Mouse (Mus musculus): ENCODE measurements at regions not wholly inside any gene's neighbourhood (a gene's known extent, or its start where the extent isn't known, plus 50 kb on each side); places are given as distances from the start of the nearest gene placed in this dataset.

- H3K4me3 ChIP-seq = no peak overlapping the region
- H3K27me3 ChIP-seq (ENCODE audit: control insufficient read depth, insufficient read depth, insufficient read length) = no peaks in the 10 kb centered on the region
- TF ChIP-seq TCF12 (IDR thresholded peaks at IDR 0.05; ENCODE audit: insufficient read depth, poor library complexity, severe bottlenecking) = no peak
- no peak for TF ChIP-seq REST (IDR thresholded peaks at IDR 0.05; ENCODE audit: insufficient read depth, insufficient read length)
- no peak for TF ChIP-seq SRF (IDR thresholded peaks at IDR 0.05; ENCODE audit: control insufficient read depth, insufficient read length, low read depth)
- TF ChIP-seq MYOG (IDR thresholded peaks at IDR 0.05; ENCODE audit: control insufficient read depth in 1 of 3, insufficient read depth in 1 of 3, insufficient read length in 2 of 3, low read depth in 2 of 3) = no peak
- no peak for TF ChIP-seq POLR2AphosphoS2 (IDR thresholded peaks at IDR 0.05; ENCODE audit: insufficient read length, low read depth)
- TF ChIP-seq TCF3 (IDR thresholded peaks at IDR 0.05; ENCODE audit: insufficient read length, low read depth) = no peak
- no peak for TF ChIP-seq E2F4 (IDR thresholded peaks at IDR 0.05; ENCODE audit: insufficient read depth)
- TF ChIP-seq CEBPB (IDR thresholded peaks at IDR 0.05; ENCODE audit: insufficient read depth, poor library complexity, severe bottlenecking) = no peak
- no peak for TF ChIP-seq POLR2A (IDR thresholded peaks at IDR 0.05; ENCODE audit: insufficient read length, low read depth)
- TF ChIP-seq MYOD1 (IDR thresholded peaks at IDR 0.05; ENCODE audit: control insufficient read depth in 1 of 3, insufficient read length in 2 of 3, low read depth in 2 of 3) = no peak
- no peak for TF ChIP-seq USF1 (IDR thresholded peaks at IDR 0.05; ENCODE audit: low read depth)
- TF ChIP-seq MAX (IDR thresholded peaks at IDR 0.05; ENCODE audit: low read depth) = no peak
- no peaks in the 10 kb centered on the region for H3K36me3 ChIP-seq (ENCODE audit: control insufficient read depth, insufficient read depth)
- no peak overlapping the region for H3K4me2 ChIP-seq (ENCODE audit: low read depth)
- H3ac ChIP-seq (ENCODE audit: control insufficient read depth, insufficient read length) = no peak overlapping the region
- no peaks in the 10 kb centered on the region for H3K79me2 ChIP-seq (ENCODE audit: control insufficient read depth, insufficient read depth)
These were observed 145.7 kb upstream of the Cdh5 start for GRCm38 (mm10) chr8:103955568-103956260.

GRCm38 (mm10) chr8:103964293-103964918 is 137.0 kb upstream of the Cdh5 start:
- H3K36me3 ChIP-seq (ENCODE audit: control insufficient read depth, insufficient read depth) = no peaks in the 10 kb centered on the region
- no peak overlapping the region for H3ac ChIP-seq (ENCODE audit: control insufficient read depth, insufficient read length)
- H3K4me3 ChIP-seq = no peak overlapping the region
- TF ChIP-seq CEBPB (IDR thresholded peaks at IDR 0.05; ENCODE audit: insufficient read depth, poor library complexity, severe bottlenecking) (no peak), TCF3 (IDR thresholded peaks at IDR 0.05; ENCODE audit: insufficient read length, low read depth) (no peak), MYOG (IDR thresholded peaks at IDR 0.05; ENCODE audit: control insufficient read depth in 1 of 3, insufficient read depth in 1 of 3, insufficient read length in 2 of 3, low read depth in 2 of 3) (no peak), POLR2A (IDR thresholded peaks at IDR 0.05; ENCODE audit: insufficient read length, low read depth) (no peak), TCF12 (IDR thresholded peaks at IDR 0.05; ENCODE audit: insufficient read depth, poor library complexity, severe bottlenecking) (no peak), E2F4 (IDR thresholded peaks at IDR 0.05; ENCODE audit: insufficient read depth) (no peak), MAX (IDR thresholded peaks at IDR 0.05; ENCODE audit: low read depth) (no peak), MYOD1 (IDR thresholded peaks at IDR 0.05; ENCODE audit: control insufficient read depth in 1 of 3, insufficient read length in 2 of 3, low read depth in 2 of 3) (no peak), USF1 (IDR thresholded peaks at IDR 0.05; ENCODE audit: low read depth) (no peak), POLR2AphosphoS2 (IDR thresholded peaks at IDR 0.05; ENCODE audit: insufficient read length, low read depth) (no peak), REST (IDR thresholded peaks at IDR 0.05; ENCODE audit: insufficient read depth, insufficient read length) (no peak), SRF (IDR thresholded peaks at IDR 0.05; ENCODE audit: control insufficient read depth, insufficient read length, low read depth) (no peak)
- no peaks in the 10 kb centered on the region for H3K27me3 ChIP-seq (ENCODE audit: control insufficient read depth, insufficient read depth, insufficient read length)
- no peak overlapping the region for H3K4me2 ChIP-seq (ENCODE audit: low read depth)
- H3K79me2 ChIP-seq (ENCODE audit: control insufficient read depth, insufficient read depth) = no peaks in the 10 kb centered on the region

GRCm38 (mm10) chr8:103969929-103970328 is 131.5 kb upstream of the Cdh5 start:
- H3K36me3 ChIP-seq (ENCODE audit: control insufficient read depth, insufficient read depth) = no peaks in the 10 kb centered on the region
- H3K79me2 ChIP-seq (ENCODE audit: control insufficient read depth, insufficient read depth) = no peaks in the 10 kb centered on the region
- H3ac ChIP-seq (ENCODE audit: control insufficient read depth, insufficient read length) = no peak overlapping the region
- H3K27me3 ChIP-seq (ENCODE audit: control insufficient read depth, insufficient read depth, insufficient read length) = no peaks in the 10 kb centered on the region
- no peak overlapping the region for H3K4me3 ChIP-seq
- no peak for TF ChIP-seq POLR2A (IDR thresholded peaks at IDR 0.05; ENCODE audit: insufficient read length, low read depth)
- no peak overlapping the region for H3K4me2 ChIP-seq (ENCODE audit: low read depth)

- H3K27me3 ChIP-seq (ENCODE audit: control insufficient read depth, insufficient read depth, insufficient read length) = no peaks in the 10 kb centered on the region
- no peak overlapping the region for H3ac ChIP-seq (ENCODE audit: control insufficient read depth, insufficient read length)
- no peak overlapping the region for H3K4me2 ChIP-seq (ENCODE audit: low read depth)
- H3K36me3 ChIP-seq (ENCODE audit: control insufficient read depth, insufficient read depth) = no peaks in the 10 kb centered on the region
- no peak for TF ChIP-seq MYOG (IDR thresholded peaks at IDR 0.05; ENCODE audit: control insufficient read depth in 1 of 3, insufficient read depth in 1 of 3, insufficient read length in 2 of 3, low read depth in 2 of 3)
- no peak for TF ChIP-seq MYOD1 (IDR thresholded peaks at IDR 0.05; ENCODE audit: control insufficient read depth in 1 of 3, insufficient read length in 2 of 3, low read depth in 2 of 3)
- TF ChIP-seq SRF (IDR thresholded peaks at IDR 0.05; ENCODE audit: control insufficient read depth, insufficient read length, low read depth) = no peak
- no peak for TF ChIP-seq USF1 (IDR thresholded peaks at IDR 0.05; ENCODE audit: low read depth)
- TF ChIP-seq REST (IDR thresholded peaks at IDR 0.05; ENCODE audit: insufficient read depth, insufficient read length) = no peak
- no peak for TF ChIP-seq TCF12 (IDR thresholded peaks at IDR 0.05; ENCODE audit: insufficient read depth, poor library complexity, severe bottlenecking)
- no peak for TF ChIP-seq E2F4 (IDR thresholded peaks at IDR 0.05; ENCODE audit: insufficient read depth)
- no peak for TF ChIP-seq POLR2AphosphoS2 (IDR thresholded peaks at IDR 0.05; ENCODE audit: insufficient read length, low read depth)
- TF ChIP-seq MAX (IDR thresholded peaks at IDR 0.05; ENCODE audit: low read depth) = no peak
- no peaks in the 10 kb centered on the region for H3K79me2 ChIP-seq (ENCODE audit: control insufficient read depth, insufficient read depth)
- no peak overlapping the region for H3K4me3 ChIP-seq
These were observed 130.9 kb upstream of the Cdh5 start for GRCm38 (mm10) chr8:103970511-103970910.

GRCm38 (mm10) chr8:103970966-103971365 is 130.5 kb upstream of the Cdh5 start:
- TF ChIP-seq E2F4 (IDR thresholded peaks at IDR 0.05; ENCODE audit: insufficient read depth) = no peak
- no peak for TF ChIP-seq MYOD1 (IDR thresholded peaks at IDR 0.05; ENCODE audit: control insufficient read depth in 1 of 3, insufficient read length in 2 of 3, low read depth in 2 of 3)
- no peak for TF ChIP-seq POLR2A (IDR thresholded peaks at IDR 0.05; ENCODE audit: insufficient read length, low read depth)
- TF ChIP-seq POLR2AphosphoS2 (IDR thresholded peaks at IDR 0.05; ENCODE audit: insufficient read length, low read depth) = no peak
- TF ChIP-seq USF1 (IDR thresholded peaks at IDR 0.05; ENCODE audit: low read depth) = no peak
- H3K36me3 ChIP-seq (ENCODE audit: control insufficient read depth, insufficient read depth) = no peaks in the 10 kb centered on the region
- H3K4me2 ChIP-seq (ENCODE audit: low read depth) = no peak overlapping the region
- H3K79me2 ChIP-seq (ENCODE audit: control insufficient read depth, insufficient read depth) = no peaks in the 10 kb centered on the region
- no peak overlapping the region for H3K4me3 ChIP-seq
- no peaks in the 10 kb centered on the region for H3K27me3 ChIP-seq (ENCODE audit: control insufficient read depth, insufficient read depth, insufficient read length)
- H3ac ChIP-seq (ENCODE audit: control insufficient read depth, insufficient read length) = no peak overlapping the region

All from myocyte (in vitro differentiated cells).